Mouse (Mus musculus) C2C12 (cell line): Measurements from ENCODE around the gene Rsc1a1.

ENCODE experiments used
- CEBPB ChIP-seq: IDR thresholded peaks from one replicate; pipeline ENCODE4 v1.6.1; 2011; ENCODE audit warnings: low read depth, mild to moderate bottlenecking, control low read depth, moderate library complexity
- CTCF ChIP-seq: IDR thresholded peaks from one replicate; pipeline ENCODE4 v1.5.1; 2011; ENCODE audit not compliant: control insufficient read depth, insufficient read depth, insufficient read length
- FOSL1 ChIP-seq: IDR thresholded peaks from one replicate; pipeline ENCODE4 v1.8.0; 2011; ENCODE audit warnings: mild to moderate bottlenecking, low read length; ENCODE audit not compliant: poor library complexity, insufficient read depth, severe bottlenecking
- MAX ChIP-seq: IDR thresholded peaks from one replicate; pipeline ENCODE4 v1.6.1; 2011; ENCODE audit warnings: mild to moderate bottlenecking, control low read depth
- USF1 ChIP-seq: IDR thresholded peaks from one replicate; pipeline ENCODE4 v1.6.1; 2011; ENCODE audit warnings: low read depth, mild to moderate bottlenecking, control low read depth, moderate library complexity

GRCm38 (mm10) chr4:141686093-141686492 lies 694 bp upstream of the Rsc1a1 start:
- TF ChIP-seq CTCF: no peak
- TF ChIP-seq FOSL1: no peak
- no peak for TF ChIP-seq MAX
- TF ChIP-seq CEBPB: no peak
- TF ChIP-seq USF1: no peak
